Mouse (Mus musculus): Measurements from ENCODE around the gene Dad1.

DNA sequence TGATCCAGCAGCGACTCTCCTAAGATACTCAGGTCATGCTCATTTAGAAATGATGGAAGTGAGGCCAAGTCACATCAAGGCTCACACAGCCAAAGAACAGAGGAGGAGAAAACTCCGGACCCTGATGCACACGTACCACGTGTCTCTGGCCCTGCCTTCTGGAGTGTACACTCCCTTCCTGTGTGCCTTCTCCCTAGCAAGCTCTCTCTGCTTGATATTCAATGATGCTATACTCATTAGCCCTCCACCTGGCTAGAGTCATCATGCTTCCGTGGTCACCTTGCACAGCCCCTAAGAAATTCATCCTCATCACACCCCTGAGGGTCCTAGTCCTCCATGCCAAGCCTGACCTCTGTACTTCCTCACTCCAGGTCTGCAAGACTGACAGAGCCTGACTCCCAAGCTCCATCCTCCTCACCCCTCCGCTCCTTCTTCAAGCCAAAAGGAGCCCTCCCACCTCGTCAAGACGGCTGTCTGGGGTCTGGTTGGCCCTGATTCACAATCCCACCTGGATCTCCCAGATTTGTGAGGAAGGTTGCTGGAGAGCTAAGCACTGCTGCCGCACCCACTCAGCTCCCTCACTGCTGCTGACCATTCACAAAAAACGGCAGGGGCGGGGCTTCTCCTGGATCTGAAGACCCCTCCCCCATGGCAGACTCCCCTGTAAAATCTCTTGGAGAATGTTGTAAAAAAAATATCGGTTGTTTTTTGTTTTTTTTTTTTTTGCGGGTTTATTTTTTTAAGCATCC lies 30.4 kb downstream of the Dad1 start:
- TF ChIP-seq EP300 (IDR thresholded peaks at IDR 0.05), result no peak
- TF ChIP-seq CTCF (IDR thresholded peaks at IDR 0.05), result no peak

All from lung, postnatal 0 days (tissue).